Mouse (Mus musculus): ENCODE results near the gene Kcnv2.
A peak's percentile ranks its signal among the peaks of the same experiment; 100 is the strongest.

The Kcnv2 gene

DNA sequence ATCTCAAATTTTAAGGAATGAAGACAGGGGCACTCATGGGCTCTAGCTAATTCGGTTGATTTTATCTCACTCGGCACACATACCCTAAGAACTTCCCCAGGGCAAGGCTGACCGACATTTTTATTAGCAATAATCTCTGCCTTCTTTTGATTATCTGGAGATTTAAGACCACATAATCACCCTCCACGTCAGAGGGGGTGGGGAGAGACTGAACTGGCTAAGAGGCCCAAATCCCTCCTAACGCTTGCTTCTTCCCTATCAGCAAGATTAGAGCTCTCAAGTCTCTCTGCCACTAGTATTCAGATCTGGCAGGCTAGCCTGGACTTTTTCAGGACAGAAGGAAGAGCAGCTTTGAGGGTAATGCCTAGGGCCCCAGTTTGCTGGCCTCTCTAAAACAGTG, at the start of gene Kcnv2:
Kcnv2 (plus strand) TSS at position 308 of the 400 bp plus-strand sequence.
- DNase-seq: no peak

DNA sequence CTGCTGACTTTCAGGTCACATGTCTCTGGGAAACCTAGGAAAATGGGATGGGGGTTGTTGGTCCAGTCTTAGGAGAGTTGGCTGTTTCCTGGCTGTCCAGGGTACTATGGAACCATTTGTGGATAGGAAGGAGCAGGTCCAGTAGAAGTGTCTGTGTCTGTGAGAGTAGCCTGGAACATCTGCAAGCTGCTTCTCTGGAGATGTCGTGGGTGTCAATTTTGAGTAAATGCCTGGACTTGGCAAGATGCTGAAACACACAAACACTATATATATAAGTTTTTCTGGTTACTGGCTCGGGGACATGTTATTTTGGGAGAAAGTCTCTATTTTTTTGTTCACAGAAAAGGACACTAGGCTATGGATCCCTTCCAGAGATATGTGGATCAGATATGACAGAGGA, 49.0 kb upstream of the Kcnv2 start:
- DNase-seq: no peak

DNA sequence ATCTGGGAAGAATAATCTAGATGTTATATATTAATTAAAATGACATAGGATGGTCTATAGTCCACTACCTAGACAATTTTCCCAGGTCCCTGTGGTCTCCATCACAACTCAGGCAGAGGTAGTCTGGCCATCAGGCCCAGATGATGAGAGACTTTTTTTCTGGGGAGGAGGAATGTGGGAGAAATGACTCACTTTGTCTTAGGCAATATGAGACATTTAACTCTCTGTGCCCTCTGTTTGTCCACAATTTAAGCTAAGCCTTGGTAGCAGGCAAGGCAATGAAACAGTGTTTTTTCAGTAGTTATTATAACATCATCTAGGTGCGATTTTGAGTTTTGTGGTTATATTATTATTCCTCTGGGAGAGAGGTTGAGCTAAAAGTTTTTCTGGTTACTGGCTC, 48.0 kb upstream of the Kcnv2 start:
- DNase-seq: no peak

DNA sequence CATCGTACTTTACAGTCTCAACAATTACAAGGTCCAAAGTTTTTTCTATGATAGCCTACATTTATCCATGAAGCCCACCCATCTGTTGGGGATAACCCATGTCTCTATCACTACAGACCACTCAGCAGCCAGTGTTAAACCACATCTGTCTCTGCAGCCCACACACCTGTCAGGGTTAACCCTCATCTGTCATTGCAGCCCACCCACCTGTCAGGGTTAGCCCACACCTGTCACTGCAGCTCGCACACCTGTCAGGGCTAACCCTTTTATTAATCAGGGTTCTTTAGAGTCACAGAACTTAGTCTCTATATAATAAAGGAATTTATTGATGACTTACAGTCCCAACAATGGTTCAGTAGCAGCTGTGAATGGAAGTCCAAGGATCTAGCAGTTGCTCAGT, 43.2 kb upstream of the Kcnv2 start:
- DNase-seq: no peak

DNA sequence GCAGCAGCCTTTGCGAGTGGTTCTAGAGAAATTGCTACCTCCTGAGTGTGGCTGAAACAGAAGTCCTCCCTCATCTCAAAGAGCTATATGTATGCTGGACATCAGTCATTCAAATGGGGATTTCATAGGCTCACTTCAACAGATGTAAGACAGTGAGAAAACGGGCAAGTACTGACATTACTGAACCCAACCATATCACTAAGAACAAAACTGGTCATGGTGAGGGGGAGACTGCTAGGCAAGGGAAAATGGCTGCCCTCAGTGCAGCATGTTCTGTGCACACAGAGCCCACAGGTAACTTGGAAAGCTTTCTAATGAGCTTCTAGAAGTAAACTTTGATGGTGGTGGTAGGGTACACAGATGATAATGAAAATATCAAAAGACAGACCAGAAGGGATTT, 12.3 kb upstream of the Kcnv2 start:
- no peak for DNase-seq

DNA sequence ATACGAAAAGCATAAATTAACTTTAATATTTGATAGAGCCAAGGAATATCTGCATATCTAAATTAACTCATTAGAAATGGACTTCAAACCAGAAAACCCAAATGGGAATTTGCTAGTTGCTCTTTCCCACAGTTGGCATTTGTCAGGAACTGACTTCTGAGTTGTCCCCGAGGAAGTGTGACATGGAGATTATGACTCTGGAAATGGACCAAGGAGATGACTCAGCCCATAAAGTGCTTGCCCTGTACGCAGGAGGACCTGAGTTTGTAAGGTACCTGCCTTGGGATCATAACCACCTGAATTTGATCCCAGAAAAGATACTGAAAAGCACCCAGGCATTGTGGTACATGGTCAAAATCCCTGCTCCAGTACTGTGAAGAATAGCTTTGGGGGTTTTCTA, 11.1 kb upstream of the Kcnv2 start:
- DNase-seq: no peak

DNA sequence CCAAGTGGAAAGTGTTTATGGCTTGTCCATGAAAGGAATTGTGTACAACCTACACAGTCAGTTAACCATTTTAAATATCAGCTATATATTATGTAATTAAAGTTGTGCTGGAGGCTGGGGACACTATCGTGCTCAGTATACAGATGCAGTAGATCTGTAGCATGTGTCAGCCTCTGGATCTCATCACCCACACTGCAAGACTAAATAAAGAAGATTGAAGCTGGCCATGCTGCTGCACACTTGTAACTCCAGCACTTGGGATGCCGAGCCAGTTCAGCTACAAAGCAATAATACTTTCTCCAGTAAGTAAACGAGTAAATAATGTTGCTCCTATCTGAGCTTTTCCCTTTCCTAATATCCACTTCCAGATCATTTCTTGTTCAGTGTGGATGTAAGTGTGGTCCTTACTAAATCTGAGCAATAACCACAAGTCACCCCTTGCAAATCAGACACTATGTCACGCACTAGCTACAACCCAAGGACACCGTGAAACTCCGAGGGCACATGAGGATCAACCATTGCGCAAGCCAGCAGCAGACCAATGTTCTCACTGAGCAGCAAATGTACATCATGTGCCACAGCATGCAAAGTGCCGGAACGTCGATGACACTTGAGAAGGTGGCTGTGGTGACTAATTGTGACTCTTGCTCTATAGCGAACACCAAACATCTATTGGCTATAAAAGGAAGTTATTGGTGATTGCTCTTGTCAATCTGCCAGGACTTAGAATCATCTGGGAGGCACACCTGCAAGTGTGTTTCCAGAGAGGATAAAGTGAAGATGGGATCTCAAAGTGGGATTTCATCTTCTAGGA, 9.9 kb upstream of the Kcnv2 start:
- DNase-seq: peak; percentile 54

DNA sequence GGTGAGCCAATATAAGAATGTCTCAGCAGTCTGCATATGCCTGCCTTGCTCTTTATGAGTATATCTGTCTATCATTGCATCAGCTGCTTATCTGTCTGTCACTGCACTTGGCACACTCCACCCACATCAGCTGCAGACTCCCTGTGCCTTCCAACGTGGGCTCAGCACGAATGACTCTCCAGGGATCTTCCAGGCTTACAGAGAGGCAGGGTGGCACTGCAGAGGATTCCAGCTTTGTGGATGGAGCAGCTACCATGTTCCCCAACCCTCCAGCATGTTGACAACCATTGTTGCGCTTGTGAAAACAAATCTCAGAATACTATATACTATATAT, 9.3 kb upstream of the Kcnv2 start:
- DNase-seq: no peak

DNA sequence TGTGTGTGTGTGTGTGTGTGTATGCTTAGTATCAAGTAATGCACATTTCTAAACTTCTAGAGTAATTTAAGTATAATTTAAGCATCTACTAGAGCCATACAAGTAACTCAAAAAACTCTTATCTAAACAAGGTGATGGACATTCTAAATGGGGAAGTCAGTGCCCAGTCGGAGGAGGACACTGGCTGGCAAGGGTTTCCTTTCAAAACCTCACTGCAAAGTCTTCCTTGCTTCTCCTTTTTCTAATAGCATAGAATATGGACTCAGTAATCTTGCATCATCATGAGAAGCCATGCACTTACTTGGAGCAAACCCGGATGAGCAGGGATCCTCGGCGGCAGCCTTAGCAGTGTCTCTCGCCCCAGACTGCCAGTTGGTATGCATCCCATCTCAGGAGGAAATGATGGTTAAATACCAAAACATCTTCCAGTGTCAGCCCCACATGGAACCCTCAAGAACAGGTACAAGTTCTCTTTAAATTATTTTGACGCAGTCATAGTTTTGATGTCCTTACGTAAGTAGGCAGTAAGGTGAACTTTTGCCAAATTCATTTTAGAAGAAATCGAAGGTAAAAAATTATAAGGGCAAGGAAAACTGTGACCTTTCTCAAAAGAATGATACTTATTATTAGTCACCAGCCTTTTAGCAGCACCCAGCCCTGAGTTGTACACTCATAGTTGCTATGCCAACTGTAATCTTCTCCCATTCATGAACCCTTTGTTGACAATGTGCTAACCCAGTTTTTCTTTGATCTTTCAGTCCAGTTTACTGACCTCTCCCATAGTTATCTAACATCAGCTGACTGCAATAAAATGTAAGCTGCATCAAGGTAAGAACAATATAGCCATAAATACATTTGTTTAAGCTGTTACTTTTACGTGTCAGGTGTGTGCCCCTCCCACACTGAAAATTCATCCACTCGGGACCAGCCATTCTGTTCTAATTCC, 5.8 kb upstream of the Kcnv2 start:
- no peak for DNase-seq

DNA sequence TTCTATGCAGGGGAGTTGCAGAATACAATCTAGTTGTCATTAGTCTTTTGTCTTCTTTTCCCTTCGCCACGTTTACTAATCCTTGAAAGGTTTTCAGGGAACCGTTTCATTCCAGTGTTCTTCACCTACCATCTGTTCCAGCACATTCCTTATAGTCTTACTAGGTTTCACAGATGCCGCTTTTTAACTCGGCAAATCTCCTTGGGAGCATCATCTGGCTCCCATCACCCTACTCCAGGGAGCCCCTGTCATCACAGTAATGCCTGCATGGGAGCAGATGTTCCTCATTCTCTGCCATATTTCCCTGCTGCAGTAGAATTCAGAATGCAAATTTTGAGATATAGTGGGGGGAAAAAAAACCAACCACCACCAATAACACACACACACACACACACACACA, 5.1 kb upstream of the Kcnv2 start:
- DNase-seq: no peak

DNA sequence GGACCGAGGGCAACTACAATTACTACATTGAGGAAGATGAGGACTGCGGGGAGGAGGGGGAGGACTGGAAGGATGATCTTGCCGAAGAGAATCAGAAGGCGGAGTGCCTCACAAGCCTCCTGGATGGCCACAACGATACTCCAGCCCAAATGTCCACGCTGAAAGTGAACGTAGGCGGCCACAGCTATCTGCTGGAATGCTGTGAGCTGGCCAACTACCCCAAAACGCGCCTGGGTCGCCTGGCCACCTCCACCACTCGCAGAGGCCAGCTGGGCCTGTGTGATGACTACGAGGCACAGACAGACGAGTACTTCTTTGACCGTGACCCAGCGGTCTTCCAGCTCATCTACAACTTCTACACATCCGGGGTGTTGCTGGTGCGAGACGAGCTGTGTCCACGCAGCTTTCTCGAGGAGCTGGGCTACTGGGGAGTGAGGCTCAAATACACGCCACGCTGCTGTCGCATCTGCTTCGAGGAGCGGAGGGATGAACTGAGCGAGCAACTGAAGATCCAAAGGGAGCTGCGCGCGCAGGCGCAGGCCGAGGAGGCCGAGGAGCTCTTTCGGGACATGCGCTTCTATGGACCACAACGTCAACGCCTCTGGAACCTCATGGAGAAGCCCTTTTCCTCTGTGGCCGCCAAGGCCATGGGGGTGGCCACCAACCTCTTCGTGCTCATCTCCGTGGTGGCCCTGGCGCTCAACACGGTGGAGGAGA, 681 bp downstream of the Kcnv2 start:
- no peak for DNase-seq

DNA sequence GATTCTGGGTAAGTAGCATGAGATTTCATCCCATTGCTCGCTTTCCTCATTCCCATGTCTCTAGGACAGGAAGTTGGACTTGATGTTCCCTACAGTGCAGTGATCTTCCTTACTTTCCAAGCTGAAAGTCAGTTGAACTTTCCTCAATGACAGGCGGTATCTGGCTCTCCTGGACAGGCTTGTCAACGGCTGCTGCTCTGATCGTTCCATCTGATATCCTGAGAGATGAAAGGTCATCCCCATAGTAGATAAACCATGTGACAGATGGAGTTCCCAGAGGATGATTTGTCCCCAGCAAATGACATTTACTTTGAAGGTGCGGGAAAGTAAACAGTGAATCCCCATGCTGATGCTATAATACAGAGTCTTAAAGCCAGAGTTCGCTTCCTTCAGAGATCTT, 3.2 kb downstream of the Kcnv2 start:
- no peak for DNase-seq

DNA sequence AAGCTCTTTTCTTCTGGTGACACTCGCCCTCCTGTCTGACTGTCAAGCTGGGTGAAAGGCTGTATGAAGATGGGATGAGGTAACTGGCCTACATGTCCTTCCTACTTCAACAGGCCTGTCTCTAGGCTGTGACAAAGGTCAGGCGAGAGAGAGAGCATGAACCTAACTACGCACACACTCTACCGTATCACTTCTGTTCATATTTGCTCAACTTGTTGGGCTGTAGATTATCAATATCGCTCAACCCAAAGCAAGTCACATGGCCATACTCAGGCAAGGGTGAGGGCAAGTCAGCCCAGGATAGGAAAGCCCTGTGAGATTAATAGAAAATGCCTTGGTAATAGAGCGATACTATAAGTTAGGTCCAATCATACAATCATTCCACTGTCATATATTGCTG, 5.2 kb downstream of the Kcnv2 start:
- no peak for DNase-seq

DNA sequence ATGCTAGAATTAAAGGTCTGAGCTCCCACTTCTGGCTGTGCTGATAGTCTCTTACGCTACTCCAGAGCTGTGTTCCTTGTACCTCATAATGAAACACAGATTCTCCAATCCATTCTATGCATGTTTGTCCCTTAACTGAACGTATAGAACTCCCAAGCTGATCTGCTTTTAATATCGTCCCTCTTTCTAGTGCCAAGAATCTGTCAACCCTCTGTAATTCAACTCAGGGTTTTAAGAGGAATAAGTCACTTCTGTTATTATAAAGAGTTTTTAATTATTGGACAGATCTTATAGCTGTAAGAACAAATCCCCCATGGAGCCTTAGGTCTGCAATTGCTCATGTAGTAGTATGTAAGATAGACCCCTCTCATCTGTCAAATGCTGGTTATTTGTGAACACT, 5.8 kb downstream of the Kcnv2 start:
- DNase-seq: no peak

DNA sequence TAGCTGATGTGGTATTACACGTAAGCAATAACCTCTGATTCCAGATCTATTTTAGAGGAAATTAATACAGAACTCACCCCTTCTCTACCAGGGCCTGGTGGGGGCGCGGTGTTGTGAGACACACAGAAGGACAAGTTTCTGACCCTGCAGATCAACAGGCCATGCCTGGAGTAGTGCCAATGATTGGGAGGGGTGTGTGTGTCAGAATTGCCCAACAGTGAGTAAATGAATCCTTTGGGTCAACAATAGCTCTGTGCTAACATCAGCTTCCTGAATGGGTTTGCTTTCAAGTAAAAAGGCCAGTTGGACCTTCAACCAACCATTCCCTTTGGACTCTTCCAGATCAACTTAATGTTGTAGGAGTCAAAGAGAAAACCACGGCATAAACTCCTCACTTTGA, 6.3 kb downstream of the Kcnv2 start:
- DNase-seq: peak; percentile 56

DNA sequence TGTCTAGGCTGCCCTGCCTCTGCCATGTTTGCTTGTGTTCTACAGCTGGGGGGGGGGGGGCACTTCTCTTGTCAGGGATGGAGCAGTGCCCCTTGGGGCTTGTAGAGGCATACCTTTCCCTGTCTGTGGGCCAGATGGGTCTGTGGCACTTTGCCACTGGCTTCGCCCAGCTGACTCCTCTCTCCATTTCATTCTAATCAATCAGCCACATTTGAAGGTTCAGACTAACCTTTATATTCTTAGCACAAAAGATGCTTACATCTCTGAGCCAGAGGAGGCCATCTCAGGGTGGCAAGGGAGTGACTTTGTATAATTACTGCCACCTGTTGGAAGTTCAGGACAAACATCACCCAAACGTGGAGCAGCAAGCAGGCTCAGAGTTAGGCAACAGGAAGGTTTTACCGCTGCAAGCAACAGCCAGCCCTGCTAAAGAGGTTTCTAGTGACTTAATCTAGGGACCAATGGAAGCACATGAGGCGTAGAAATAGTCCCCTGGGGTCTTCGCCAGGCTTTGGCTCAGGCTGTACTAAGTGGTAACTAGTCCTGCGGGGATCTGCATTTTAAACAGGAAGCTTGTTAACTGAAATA, 9.9 kb downstream of the Kcnv2 start:
- peak; percentile 21 for DNase-seq

DNA sequence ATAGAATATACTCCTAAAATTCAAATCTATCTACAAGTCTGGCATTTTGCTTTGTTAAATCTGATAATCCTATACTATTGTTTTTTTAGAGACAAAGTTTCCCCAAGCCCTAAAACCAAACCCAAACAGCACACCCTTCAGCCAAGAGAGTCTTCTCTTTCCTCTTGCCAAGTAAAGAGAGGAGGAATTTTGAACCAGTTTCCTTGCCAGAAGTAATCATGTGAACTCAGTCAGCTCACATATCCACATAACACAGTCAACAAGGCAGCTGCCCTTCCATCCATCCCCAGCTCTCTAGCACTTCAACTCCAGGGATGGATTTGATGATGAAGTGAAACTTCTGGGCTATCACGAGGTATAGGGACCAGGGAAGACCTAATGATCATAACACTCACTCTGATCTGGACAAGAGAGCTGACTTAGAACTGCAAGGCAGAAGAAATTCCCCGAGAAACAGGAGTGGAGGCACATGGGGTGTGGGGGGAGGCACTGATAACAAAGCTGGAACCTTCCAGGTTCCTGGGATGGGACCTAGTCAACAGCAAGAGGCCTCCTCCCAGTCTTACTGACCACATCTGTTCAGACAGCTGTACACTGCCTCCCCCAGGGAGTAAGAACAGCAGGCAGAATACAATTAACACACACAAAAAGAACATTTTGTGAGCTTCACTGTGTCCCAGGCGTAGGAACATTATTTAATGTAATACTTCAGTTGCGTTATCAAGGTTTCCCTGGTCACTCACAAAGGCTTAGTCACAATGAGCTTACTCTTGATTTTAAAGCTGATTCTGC, 13.9 kb downstream of the Kcnv2 start:
- DNase-seq: peak; percentile 17

DNA sequence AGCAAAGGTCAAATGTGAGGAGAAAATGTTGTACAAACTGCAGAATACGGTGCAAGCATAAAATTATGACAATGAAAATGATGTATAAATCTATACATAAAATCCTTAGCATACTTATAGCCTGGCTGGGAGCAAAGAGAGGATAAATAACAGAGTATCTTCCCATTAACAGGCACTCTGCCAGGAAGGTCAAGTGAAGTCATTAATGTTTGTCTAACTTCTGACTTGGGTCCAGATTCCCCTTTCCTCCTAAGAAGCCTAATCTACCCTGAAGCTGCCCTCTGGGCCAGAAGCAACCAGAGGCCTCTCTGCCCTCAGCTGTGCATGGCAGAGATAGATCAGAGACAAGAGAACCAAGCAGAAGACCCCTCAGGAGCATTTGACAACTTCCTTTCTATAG, 24.1 kb downstream of the Kcnv2 start:
- no peak for DNase-seq

DNA sequence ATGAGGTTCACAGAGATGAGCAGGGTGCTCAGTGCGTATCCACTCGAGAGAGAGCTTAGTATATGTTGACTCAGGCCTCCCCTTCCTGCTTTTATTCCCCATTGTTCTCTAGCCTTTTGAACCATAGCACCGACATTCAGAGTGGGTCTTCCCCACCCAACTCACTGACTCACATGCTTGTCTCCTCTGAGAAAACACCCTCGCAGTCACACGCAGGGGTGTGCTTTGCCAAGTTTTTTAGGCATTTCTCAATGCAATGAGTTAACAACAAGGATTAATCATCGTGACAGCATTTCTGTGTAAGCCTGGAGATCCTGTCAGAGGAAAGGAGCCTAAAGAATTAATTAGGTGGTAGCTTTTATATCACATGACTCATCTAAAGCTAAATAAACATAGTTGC, 29.3 kb downstream of the Kcnv2 start:
- DNase-seq: peak; percentile 3

DNA sequence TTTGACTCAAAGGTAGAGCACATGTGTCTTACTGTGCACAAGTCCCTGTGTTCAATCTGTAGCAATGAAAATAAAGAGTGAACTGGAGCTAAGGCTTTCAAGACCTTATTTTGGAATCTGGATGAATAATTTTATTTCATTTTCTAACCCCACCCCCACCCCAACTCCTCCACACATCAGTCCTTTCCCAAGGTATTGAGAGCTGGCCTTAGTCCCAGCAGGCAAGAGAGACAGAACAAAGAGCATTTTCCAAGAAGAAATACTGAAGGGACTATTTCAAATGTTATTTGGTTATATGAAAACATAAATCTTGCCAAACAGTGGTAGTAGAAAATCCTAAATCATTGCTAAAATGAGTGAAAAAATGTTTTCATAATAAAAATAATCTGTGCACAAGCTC, 38.0 kb downstream of the Kcnv2 start:
- DNase-seq: no peak

DNA sequence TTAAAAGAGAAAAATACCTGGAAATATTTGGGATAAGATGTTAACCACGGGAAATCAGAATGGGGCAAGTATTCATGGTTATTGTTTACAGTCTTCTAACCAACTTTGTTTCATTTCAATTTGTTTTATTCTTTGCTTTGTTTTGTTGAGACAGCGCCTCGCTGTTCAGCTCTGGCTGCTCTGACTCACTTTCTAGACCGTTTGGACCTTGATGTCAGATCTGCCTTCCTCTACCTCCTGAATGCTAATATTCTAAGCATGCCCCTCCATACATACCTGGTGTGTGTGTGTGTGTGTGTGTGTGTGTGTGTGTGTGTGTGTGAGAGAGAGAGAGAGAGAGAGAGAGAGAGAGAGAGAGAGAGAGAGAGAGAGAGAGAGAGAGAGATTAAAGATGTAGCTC, 41.5 kb downstream of the Kcnv2 start:
- no peak for DNase-seq

DNA sequence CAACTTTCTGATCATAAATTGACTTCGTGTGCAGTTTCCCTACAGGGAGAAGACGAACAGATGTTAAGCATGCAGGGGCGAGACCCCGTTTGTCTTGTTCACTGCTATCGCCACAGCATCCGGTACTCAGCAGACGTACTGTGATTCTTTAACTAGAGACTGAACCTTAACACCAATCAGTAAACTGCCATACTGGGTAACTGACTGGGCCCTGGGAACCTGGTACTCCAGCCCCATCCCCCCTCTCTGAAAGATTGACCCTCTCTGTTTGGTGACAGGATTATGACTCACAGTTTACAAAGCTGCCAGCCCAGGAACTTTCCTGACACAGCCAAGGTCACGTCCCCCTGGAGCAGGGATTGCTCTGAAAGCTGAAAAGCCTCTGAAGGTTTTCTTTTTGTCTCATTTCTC, 42.1 kb downstream of the Kcnv2 start:
- peak; percentile 34 for DNase-seq

Measured in lung, postnatal 36 days (tissue).